Mouse (Mus musculus) liver, embryonic 14.5 days (tissue): Measurements from ENCODE around the gene Sdhc.

Experiments used
- CTCF ChIP-seq: IDR thresholded peaks from 2 replicates; pipeline ENCODE4 v1.5.1; 2016; ENCODE audit warnings: antibody characterized with exemption, low read depth, control low read depth
- EP300 ChIP-seq: IDR thresholded peaks from 2 replicates; pipeline ENCODE4 v1.6.1; 2016; ENCODE audit warnings: antibody characterized with exemption, low read depth

DNA sequence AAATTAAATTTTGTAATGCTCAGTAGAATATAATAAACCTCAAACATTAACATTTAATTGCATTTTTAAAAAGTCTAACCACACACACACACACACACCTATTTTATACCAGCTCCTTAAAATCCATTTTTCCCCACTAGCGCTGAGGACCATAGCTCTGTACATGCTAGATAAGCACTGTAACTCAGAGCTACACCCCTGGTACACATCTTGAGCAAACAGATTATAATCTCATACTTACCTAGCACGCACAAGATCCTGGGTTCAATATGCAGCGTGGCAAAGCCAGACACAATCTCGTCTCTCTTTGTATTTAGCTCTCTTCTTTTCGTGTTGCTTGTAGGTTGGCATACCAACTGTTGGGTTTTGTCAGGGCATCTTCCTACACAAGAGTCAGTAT is 26.0 kb downstream of the Sdhc start:
- peak; percentile 84 for TF ChIP-seq EP300
- TF ChIP-seq CTCF = no peak
